Mouse (Mus musculus): ENCODE measurements around the gene Pmel.
"Not testable (repeated sequence)": the region's sequence is repeated elsewhere in the genome, so short reads cannot be mapped to it uniquely, and the experiment has no call there.

Pmel gene

DNA sequence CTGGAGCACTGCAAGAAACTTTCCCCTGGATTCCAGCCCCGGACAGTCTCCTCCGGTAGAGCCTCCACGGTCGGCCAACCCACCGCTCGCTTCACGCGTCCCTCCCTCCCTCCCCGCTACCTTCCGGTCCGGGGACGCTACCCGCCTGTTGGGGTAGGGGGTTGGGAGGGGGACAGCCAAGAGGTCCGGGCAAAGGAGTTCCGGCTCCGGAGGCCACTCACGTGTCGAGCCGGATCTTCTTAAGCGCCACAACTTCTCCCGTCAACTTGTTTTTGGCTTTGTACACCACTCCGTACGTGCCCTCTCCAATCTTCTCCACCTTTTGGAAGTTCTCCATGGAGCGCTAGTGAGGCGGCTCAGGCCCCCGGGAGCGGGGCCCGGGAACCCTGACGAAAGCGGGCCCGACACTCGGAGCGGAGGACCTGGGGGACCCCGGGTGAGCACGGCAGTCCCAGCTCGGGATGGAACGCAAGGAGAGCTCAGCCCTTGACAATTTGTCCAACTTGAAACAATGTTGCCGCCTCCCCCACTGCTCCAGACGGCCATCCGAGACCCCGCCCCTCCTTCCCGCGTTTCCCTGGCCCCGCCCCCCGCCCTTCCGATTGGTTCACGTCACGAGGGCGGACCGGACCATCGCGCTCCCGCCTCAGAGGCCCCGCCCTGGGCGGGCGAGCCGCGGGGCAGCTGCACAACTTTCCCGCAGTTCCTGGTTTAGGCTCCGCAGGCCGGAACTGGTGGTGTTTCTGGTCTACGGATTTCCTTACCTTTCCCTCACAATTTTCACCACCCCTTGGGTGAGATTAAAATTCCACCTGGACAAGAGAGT, 709 bp downstream of the Pmel start, which contains the start of gene Cdk2:
Gene Cdk2 (minus strand): TSS at position 541 of the 826 bp plus-strand sequence.
- DNase-seq = peak; percentile 95 to 97

GRCm38 (mm10) chr10:128705317-128705693, 1.3 kb downstream of the Pmel start:
- DNase-seq = peak in 1 of 2 experiments; percentile 38

DNA sequence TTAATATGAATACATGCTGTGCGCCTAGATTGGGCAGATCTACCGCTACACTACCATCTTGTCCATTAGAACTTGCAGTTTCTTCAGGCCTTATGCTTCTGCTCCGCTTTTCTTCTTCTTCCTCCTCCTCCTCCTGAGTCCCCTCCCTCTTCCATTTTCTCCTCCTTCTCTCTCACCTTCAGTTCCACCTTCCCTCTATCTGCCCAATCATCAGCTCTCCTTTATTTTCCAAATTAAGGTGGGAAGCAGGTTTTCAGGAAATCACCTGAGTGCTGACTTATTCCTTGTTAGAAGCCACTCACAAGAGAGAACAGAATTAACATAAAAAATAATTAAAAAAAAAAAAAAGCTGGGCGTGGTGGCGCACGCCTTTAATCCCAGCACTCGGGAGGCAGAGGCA, 7.3 kb downstream of the Pmel start:
- DNase-seq = not testable (repeated sequence)

DNA sequence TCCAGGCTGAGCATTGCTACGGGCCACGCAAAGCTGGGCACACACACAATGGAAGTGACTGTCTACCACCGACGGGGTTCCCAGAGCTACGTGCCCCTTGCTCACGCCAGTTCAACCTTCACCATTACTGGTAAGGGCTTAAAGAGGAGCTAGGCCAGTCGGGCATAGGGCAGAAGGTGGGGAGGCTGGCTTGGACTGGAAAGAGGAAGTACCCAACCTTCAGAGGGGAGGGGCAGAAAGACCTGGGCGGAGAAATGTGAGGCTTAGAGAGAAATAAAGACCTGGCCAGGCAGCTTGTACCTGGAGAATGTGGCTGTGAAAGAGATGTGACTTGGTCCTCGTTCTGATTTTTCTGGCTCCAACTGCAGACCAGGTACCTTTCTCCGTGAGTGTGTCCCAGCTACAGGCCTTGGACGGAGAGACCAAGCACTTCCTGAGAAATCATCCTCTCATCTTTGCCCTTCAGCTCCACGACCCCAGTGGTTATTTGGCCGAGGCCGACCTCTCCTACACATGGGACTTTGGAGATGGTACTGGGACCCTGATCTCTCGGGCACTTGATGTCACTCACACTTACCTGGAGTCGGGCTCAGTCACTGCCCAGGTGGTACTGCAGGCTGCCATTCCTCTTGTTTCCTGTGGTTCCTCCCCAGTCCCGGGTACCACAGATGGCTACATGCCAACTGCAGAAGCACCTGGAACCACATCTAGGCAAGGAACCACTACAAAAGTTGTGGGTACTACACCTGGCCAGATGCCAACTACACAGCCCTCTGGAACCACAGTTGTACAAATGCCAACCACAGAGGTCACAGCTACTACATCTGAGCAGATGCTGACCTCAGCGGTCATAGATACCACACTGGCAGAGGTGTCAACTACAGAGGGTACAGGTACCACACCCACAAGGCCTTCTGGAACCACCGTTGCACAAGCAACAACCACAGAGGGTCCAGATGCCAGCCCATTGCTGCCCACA, 11.9 kb downstream of the Pmel start:
- peak in 1 of 2 experiments; percentile 44 for DNase-seq

GRCm38 (mm10) chr10:128725466-128725865, 21.5 kb downstream of the Pmel start:
- not testable (repeated sequence) for DNase-seq

GRCm38 (mm10) chr10:128728059-128728458, 24.1 kb downstream of the Pmel start:
- DNase-seq = no peak

- peak; percentile 75 to 85 for DNase-seq
Measured at GRCm38 (mm10) chr10:128731002-128731433, 27.0 kb downstream of the Pmel start.

- DNase-seq = no peak
Measured at GRCm38 (mm10) chr10:128731992-128732391, 28.0 kb downstream of the Pmel start.

DNA sequence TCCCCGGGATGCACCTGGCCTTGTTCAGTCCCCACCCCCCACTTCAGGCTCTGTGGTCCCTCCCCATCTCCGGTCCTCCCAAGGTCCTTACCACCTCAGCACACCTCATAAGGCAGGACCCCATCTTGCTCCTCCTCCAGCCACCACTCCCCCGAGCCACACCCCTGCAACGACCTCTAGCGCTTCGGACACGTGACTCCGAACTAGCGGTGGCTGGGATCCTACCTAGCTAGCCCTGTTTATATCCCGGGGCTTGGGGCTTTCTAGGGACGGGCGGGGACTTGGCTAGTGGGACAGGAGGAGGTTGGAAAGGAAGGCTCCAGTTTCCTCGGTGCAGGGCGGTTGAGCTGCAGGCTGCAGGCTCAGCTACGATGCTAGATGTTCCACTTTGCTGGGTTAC, 33.4 kb downstream of the Pmel start:
- peak in 1 of 2 experiments; percentile 35 for DNase-seq

DNA sequence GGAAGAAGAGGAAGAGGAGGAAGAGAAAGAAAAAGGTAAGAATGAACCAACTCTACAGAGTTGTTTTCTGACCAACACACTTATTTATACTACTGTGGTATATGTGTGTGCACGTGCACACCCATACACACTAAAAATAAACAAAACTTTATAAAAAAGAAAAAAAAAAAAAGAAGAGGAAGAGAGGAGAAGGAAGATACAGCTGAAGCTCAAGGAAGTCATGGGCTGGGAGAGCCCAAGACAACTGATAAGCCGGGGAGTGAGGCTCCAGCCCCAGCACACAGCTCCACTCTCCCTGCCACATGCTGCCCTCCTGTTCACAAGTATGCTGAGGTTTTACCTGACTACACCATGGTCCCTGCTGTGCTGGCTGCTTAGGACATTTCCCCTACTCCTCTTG, 36.3 kb downstream of the Pmel start:
- no peak for DNase-seq

DNA sequence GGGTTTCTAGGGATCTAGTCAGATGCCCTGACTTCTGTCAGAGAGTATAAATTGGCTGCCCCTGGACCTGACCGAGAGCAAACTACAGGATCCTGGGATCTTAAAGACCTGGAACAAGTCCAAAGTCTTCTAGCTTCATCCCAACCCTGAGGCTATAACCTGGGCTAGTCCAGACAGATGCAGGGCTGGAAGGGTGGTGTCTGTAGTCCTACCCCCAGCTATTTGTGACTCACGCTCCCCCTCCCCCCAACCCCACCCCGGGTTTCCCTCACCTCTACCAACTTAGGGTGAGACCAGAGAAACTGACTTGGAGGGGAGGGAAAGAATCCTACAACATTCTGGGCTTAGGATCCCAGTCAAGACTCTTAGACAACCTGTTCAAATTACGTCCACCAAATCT, 38.6 kb downstream of the Pmel start:
- no peak for DNase-seq

DNA sequence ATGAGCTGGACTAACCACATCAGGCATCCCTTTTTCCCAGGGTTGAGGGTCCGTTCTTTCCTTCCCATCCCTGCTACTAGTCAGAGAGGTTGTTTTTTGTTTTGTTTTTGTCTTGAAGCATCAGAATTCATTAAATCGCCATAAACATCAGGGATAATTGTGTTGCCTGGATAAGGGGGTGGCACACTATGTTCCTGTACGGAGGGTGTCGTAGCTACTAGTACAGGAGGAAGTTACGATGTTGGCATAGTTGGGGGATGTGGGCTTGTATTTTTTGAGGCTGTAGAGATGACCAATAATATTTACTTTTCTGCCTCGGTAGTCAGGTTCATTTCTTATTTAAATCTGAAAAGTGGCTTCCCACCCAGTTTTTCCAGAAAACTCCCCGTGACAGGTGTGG, 39.2 kb downstream of the Pmel start:
- no peak for DNase-seq

DNA sequence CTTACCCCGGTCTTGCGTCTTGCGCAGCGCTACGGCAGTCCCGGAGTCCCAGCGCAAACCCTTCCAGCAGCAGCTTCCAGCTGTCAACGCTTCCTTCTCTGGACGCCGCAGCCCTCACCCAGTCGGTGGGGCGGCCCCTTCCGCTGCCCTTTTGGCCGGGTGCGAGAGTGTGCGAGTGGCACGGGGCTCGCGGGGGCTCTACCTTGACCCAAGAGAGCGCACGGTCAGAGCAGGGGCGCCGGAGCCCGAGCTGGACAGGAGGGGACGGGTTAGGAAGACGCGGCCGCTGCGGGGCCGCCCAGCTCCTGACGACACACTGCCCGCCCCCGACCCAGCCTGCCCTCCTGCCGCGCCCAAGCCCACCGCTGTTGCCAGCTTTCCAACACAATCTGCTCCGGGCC, 39.8 kb downstream of the Pmel start:
- peak; percentile 75 to 82 for DNase-seq

- no peak for DNase-seq
Measured at GRCm38 (mm10) chr10:128744211-128744610, 40.2 kb downstream of the Pmel start.

DNA sequence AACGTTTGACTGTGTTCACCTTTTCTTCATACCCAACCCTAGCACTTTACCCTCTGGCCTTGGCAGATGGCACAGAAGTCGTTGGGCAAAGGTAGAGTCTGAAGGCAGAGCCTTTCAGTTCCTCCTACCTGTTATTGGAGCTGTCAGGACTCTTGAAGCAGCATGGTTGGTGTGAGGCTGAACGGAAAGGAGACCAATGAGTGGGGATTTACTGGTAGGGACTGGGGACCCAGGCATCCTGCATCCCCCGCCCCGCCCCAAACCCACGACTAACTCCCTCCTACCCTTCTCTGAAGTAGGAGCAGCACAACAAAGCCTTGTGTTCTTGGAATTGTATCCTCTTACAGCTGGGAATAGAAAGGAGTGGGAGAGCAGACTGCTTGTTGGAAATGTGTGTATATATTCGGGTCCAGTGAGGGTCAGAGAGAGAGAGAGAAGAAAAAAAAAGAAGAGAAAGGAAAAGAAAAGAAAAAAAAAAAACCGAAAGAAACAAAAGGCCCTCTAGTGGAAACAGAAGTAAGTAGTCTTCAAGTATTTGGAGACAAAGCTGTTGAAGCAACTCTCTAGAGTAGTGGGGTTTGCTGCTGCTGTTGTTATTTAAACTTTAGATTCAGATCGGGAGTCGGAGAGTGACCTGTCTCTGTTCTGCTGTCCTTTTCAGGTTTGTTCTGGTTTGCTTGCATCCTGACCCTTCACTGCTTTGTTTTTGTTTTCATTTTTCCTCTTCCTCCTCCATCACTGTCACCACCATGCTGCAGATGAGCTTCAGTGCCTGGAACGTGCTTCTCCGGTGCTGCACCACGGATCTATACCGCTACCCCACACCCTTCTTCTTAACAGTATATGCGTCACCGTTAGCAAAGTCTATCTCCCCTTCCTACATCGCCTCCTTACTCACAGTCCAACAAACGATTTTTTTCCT, 40.9 kb downstream of the Pmel start, which contains the start of gene Dgka:
Gene Dgka (minus strand): TSS at position 176 of the 922 bp plus-strand sequence.
- DNase-seq = peak; percentile 49 to 51

- DNase-seq = peak; percentile 46 to 66
Measured at GRCm38 (mm10) chr10:128745946-128746613, 42.1 kb downstream of the Pmel start.

DNA sequence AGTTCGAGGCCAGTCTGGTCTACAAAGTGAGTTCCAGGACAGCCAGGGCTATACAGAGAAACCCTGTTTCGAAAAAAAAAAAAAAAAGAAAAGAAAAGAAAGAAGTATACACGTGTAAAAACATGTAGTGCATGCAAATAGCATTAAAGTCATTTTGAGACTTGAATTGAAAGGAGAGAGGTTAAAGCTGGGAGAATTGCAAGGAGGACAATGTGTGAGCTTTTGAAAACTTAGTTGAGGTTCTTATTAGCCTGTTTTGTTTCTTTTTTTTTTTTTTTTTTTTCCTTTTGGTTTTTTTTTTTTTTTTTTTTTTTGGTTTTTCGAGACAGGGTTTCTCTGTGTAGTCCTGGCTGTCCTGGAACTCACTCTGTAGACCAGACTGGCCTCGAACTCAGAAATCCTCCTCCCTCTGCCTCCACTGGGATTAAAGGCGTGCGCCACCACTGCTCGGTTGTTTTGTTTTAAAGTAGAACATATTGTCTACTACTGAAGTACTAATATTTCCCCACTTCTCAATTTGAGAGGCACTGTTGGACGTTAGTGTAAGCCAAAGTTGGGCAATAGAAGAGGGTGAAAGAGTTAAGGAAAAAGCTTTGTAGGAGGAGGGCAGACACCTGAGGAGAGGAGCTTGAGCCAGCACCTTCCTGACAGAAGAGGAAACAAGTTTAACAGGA, 43.1 kb downstream of the Pmel start:
- no peak for DNase-seq

DNA sequence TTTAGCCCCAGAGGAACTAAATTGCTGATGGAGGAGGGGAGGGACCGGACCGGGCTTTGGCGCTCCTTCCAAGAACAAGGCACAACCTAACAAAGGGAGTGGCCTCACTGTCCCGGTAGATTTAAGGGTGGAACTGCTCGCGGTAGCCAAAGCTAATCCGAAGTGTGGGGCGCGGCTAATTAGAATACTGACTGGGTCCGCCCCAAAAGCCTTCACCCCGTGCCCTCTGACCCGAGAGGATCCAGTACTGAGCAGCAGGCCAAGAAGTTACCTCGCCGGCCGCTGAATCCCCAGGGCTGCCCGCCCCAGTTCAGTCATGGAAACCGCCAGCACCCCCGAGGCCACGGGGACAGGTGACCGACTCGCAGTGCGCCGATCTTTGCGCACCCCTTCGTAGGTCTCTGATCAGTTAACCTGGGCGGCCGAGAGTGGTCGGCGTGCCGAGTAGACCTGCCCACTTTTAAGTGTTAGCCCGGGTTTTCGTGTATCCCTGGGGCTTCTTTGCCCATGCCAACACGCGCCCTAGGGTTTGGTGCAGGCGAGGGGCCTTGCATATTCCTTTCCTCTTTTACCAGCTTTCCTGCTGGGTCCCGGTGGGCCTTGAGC, 43.8 kb downstream of the Pmel start, which contains the start of gene Pym1:
Gene Pym1 (plus strand): TSS at position 244 of the 606 bp plus-strand sequence.
- DNase-seq = peak; percentile 86 to 90

- peak; percentile 81 to 84 for DNase-seq
Measured at GRCm38 (mm10) chr10:128748252-128748864, 44.4 kb downstream of the Pmel start.
